Mouse (Mus musculus) right cerebral cortex, postnatal 4 days (tissue): Measurements from ENCODE around the gene Akna.

ENCODE experiments used
- DNase-seq: peaks from one replicate; pipeline ENCODE4 v3.0.0-alpha.2; 2022

The Akna gene

GRCm38 (mm10) chr4:63409317-63409907, 6.3 kb upstream of the Akna start:
- no peak for DNase-seq

- DNase-seq = peak; percentile 63
These were observed 5.5 kb upstream of the Akna start for GRCm38 (mm10) chr4:63408649-63409048.

GRCm38 (mm10) chr4:63408247-63408646, 5.1 kb upstream of the Akna start:
- peak; percentile 49 for DNase-seq

GRCm38 (mm10) chr4:63405683-63406082, 2.5 kb upstream of the Akna start:
- DNase-seq = no peak

GRCm38 (mm10) chr4:63405051-63405450, 1.9 kb upstream of the Akna start:
- DNase-seq = no peak

- DNase-seq = no peak
These were observed 1.1 kb upstream of the Akna start for GRCm38 (mm10) chr4:63404205-63404604.

- DNase-seq = no peak
These were observed 596 bp downstream of the Akna start for GRCm38 (mm10) chr4:63402558-63402957.

- DNase-seq = no peak
These were observed 1.1 kb downstream of the Akna start for GRCm38 (mm10) chr4:63402056-63402455.

- no peak for DNase-seq
These were observed 1.5 kb downstream of the Akna start for GRCm38 (mm10) chr4:63401620-63402019.

GRCm38 (mm10) chr4:63400541-63401306, 2.4 kb downstream of the Akna start:
- DNase-seq = no peak

- no peak for DNase-seq
These were observed 3.4 kb downstream of the Akna start for GRCm38 (mm10) chr4:63399691-63400270.

- no peak for DNase-seq
These were observed 4.1 kb downstream of the Akna start for GRCm38 (mm10) chr4:63398854-63399609.

GRCm38 (mm10) chr4:63397981-63398537, 5.1 kb downstream of the Akna start:
- no peak for DNase-seq

GRCm38 (mm10) chr4:63391322-63391721, 11.8 kb downstream of the Akna start:
- no peak for DNase-seq

- DNase-seq = no peak
These were observed 13.1 kb downstream of the Akna start for GRCm38 (mm10) chr4:63389887-63390528.

GRCm38 (mm10) chr4:63389121-63389886, 13.8 kb downstream of the Akna start:
- DNase-seq = no peak

GRCm38 (mm10) chr4:63388029-63388428, 15.1 kb downstream of the Akna start:
- DNase-seq = no peak

GRCm38 (mm10) chr4:63385784-63386183, 17.4 kb downstream of the Akna start:
- no peak for DNase-seq

GRCm38 (mm10) chr4:63385253-63385652, 17.9 kb downstream of the Akna start:
- no peak for DNase-seq

GRCm38 (mm10) chr4:63384262-63384661, 18.9 kb downstream of the Akna start:
- no peak for DNase-seq

GRCm38 (mm10) chr4:63383474-63383873, 19.7 kb downstream of the Akna start:
- no peak for DNase-seq
